Mouse (Mus musculus): ENCODE measurements around the gene Scn1b. TPM values are rescaled to one million over a fixed set of nuclear protein-coding genes. Genes with fewer than 3 reads are reported as not detected.
A peak's percentile ranks its signal among the peaks of the same experiment; 100 is the strongest.

Gene Scn1b
- polyA plus RNA-seq, 1 experiment = 41.6 TPM

- DNase-seq (ENCODE audit: low read depth in 1 of 2, low spot score in 2 of 2) = no peak
- H3K4me1 ChIP-seq (ENCODE audit: control insufficient read depth, insufficient read depth, insufficient read length) = peaks cover 10% of the 10 kb centered on the region; the same call in 1 of the 2 replicates
- H3K4me3 ChIP-seq (ENCODE audit: extremely low read depth, insufficient read depth, insufficient read length) = no peak overlapping the region
- no peaks in the 10 kb centered on the region for H3K36me3 ChIP-seq (ENCODE audit: control insufficient read depth, insufficient read depth, low read length)
- TF ChIP-seq CTCF (IDR thresholded peaks at IDR 0.05; ENCODE audit: extremely low read depth, insufficient read depth, insufficient read length, insufficient replicate concordance) (no peak), POLR2A (IDR thresholded peaks at IDR 0.05; ENCODE audit: low read depth, low read length) (no peak)
- H3K27me3 ChIP-seq (ENCODE audit: control insufficient read depth, insufficient read depth, low read length) = no peaks in the 10 kb centered on the region
- 82% methylated on average over 6 of the region's 6 CpGs for WGBS
- H3K27ac ChIP-seq (ENCODE audit: insufficient read depth, low read length) = no peak overlapping the region
Measured at GRCm38 (mm10) chr7:31113800-31114199, 13.0 kb downstream of the Scn1b start.

GRCm38 (mm10) chr7:31112036-31112435 is 14.8 kb downstream of the Scn1b start:
- Histone ChIP-seq H3K4me3 (ENCODE audit: extremely low read depth, insufficient read depth, insufficient read length) (no peak overlapping the region), H3K4me1 (ENCODE audit: control insufficient read depth, insufficient read depth, insufficient read length) (peaks cover 10% of the 10 kb centered on the region; the same call in 1 of the 2 replicates), H3K27me3 (ENCODE audit: control insufficient read depth, insufficient read depth, low read length) (no peaks in the 10 kb centered on the region), H3K36me3 (ENCODE audit: control insufficient read depth, insufficient read depth, low read length) (no peaks in the 10 kb centered on the region), H3K27ac (ENCODE audit: insufficient read depth, low read length) (no peak overlapping the region)
- no peak for DNase-seq (ENCODE audit: low read depth in 1 of 2, low spot score in 2 of 2)
- 70% methylated on average over 4 of the region's 4 CpGs for whole genome bisulfite sequencing
- no peak for TF ChIP-seq CTCF (IDR thresholded peaks at IDR 0.05; ENCODE audit: extremely low read depth, insufficient read depth, insufficient read length, insufficient replicate concordance)

GRCm38 (mm10) chr7:31110861-31111385 is 15.9 kb downstream of the Scn1b start:
- Histone ChIP-seq H3K4me3 (ENCODE audit: extremely low read depth, insufficient read depth, insufficient read length) (no peak overlapping the region), H3K36me3 (ENCODE audit: control insufficient read depth, insufficient read depth, low read length) (no peaks in the 10 kb centered on the region), H3K27me3 (ENCODE audit: control insufficient read depth, insufficient read depth, low read length) (no peaks in the 10 kb centered on the region), H3K27ac (ENCODE audit: insufficient read depth, low read length) (0 out of 2 replicates have a peak overlapping the region, but pooled peaks have one; percentile 8), H3K4me1 (ENCODE audit: control insufficient read depth, insufficient read depth, insufficient read length) (peaks cover 10% of the 10 kb centered on the region; the same call in 1 of the 2 replicates)
- no peak for DNase-seq (ENCODE audit: low read depth in 1 of 2, low spot score in 2 of 2)
- TF ChIP-seq CTCF (IDR thresholded peaks at IDR 0.05; ENCODE audit: extremely low read depth, insufficient read depth, insufficient read length, insufficient replicate concordance) (no peak), POLR2A (IDR thresholded peaks at IDR 0.05; ENCODE audit: low read depth, low read length) (no peak)
- 49% methylated on average over 15 of the region's 15 CpGs for WGBS

- WGBS = 88% methylated on average over 5 of the region's 5 CpGs
- no peaks in the 10 kb centered on the region for H3K27me3 ChIP-seq (ENCODE audit: control insufficient read depth, insufficient read depth, low read length)
- H3K27ac ChIP-seq (ENCODE audit: insufficient read depth, low read length) = no peak overlapping the region
- TF ChIP-seq POLR2A (IDR thresholded peaks at IDR 0.05; ENCODE audit: low read depth, low read length) (no peak), CTCF (IDR thresholded peaks at IDR 0.05; ENCODE audit: extremely low read depth, insufficient read depth, insufficient read length, insufficient replicate concordance) (no peak)
- DNase-seq (ENCODE audit: low read depth in 1 of 2, low spot score in 2 of 2) = no peak
- H3K4me3 ChIP-seq (ENCODE audit: extremely low read depth, insufficient read depth, insufficient read length) = no peak overlapping the region
- H3K36me3 ChIP-seq (ENCODE audit: control insufficient read depth, insufficient read depth, low read length) = no peaks in the 10 kb centered on the region
- peaks cover 12% of the 10 kb centered on the region; the same call in 1 of the 2 replicates for H3K4me1 ChIP-seq (ENCODE audit: control insufficient read depth, insufficient read depth, insufficient read length)
Measured at GRCm38 (mm10) chr7:31109796-31110195, 17.0 kb downstream of the Scn1b start.

GRCm38 (mm10) chr7:31109091-31109490 is 17.7 kb downstream of the Scn1b start:
- peaks cover 12% of the 10 kb centered on the region; the same call in 1 of the 2 replicates for H3K4me1 ChIP-seq (ENCODE audit: control insufficient read depth, insufficient read depth, insufficient read length)
- 33% methylated on average over 6 of the region's 7 CpGs for WGBS
- H3K36me3 ChIP-seq (ENCODE audit: control insufficient read depth, insufficient read depth, low read length) = no peaks in the 10 kb centered on the region
- DNase-seq (ENCODE audit: low read depth in 1 of 2, low spot score in 2 of 2) = no peak
- TF ChIP-seq CTCF (IDR thresholded peaks at IDR 0.05; ENCODE audit: extremely low read depth, insufficient read depth, insufficient read length, insufficient replicate concordance) = no peak
- no peak for TF ChIP-seq POLR2A (IDR thresholded peaks at IDR 0.05; ENCODE audit: low read depth, low read length)
- no peak overlapping the region for H3K4me3 ChIP-seq (ENCODE audit: extremely low read depth, insufficient read depth, insufficient read length)
- no peak overlapping the region for H3K27ac ChIP-seq (ENCODE audit: insufficient read depth, low read length)
- H3K27me3 ChIP-seq (ENCODE audit: control insufficient read depth, insufficient read depth, low read length) = no peaks in the 10 kb centered on the region

GRCm38 (mm10) chr7:31107781-31108180 is 19.0 kb downstream of the Scn1b start:
- H3K36me3 ChIP-seq (ENCODE audit: control insufficient read depth, insufficient read depth, low read length) = no peaks in the 10 kb centered on the region
- TF ChIP-seq POLR2A (IDR thresholded peaks at IDR 0.05; ENCODE audit: low read depth, low read length) = no peak
- no peaks in the 10 kb centered on the region for H3K27me3 ChIP-seq (ENCODE audit: control insufficient read depth, insufficient read depth, low read length)
- 90% methylated on average over 11 of the region's 11 CpGs for WGBS
- H3K4me1 ChIP-seq (ENCODE audit: control insufficient read depth, insufficient read depth, insufficient read length) = peaks cover 12% of the 10 kb centered on the region; the same call in 1 of the 2 replicates
- no peak overlapping the region for H3K4me3 ChIP-seq (ENCODE audit: extremely low read depth, insufficient read depth, insufficient read length)
- H3K27ac ChIP-seq (ENCODE audit: insufficient read depth, low read length) = no peak overlapping the region
- no peak for DNase-seq (ENCODE audit: low read depth in 1 of 2, low spot score in 2 of 2)

GRCm38 (mm10) chr7:31106166-31106565 is 20.6 kb downstream of the Scn1b start:
- H3K4me3 ChIP-seq (ENCODE audit: extremely low read depth, insufficient read depth, insufficient read length) = no peak overlapping the region
- peaks cover 7% of the 10 kb centered on the region; the same call in 1 of the 2 replicates for H3K4me1 ChIP-seq (ENCODE audit: control insufficient read depth, insufficient read depth, insufficient read length)
- DNase-seq (ENCODE audit: low read depth in 1 of 2, low spot score in 2 of 2) = no peak
- H3K36me3 ChIP-seq (ENCODE audit: control insufficient read depth, insufficient read depth, low read length) = no peaks in the 10 kb centered on the region
- no peak overlapping the region for H3K27ac ChIP-seq (ENCODE audit: insufficient read depth, low read length)
- 12% methylated on average over 3 of the region's 3 CpGs for WGBS
- TF ChIP-seq CTCF (IDR thresholded peaks at IDR 0.05; ENCODE audit: extremely low read depth, insufficient read depth, insufficient read length, insufficient replicate concordance) = no peak
- TF ChIP-seq POLR2A (IDR thresholded peaks at IDR 0.05; ENCODE audit: low read depth, low read length) = no peak
- no peaks in the 10 kb centered on the region for H3K27me3 ChIP-seq (ENCODE audit: control insufficient read depth, insufficient read depth, low read length)
